Mouse (Mus musculus) midbrain, postnatal 0 days (tissue): ENCODE data around the gene Clstn2. TPM values are rescaled to one million over a fixed set of nuclear protein-coding genes. Genes with fewer than 3 reads are reported as not detected.

Experiments used
- ATAC-seq: fragments of 200-750 bp; cut with Nextera tagmentation; 2 replicates; pipeline ENCODE4 v1.8.0; 2017; ENCODE audit warnings: moderate number of reproducible peaks, mild to moderate bottlenecking, moderate TSS enrichment, moderate library complexity; ENCODE audit not compliant: low FRiP score
- DNase-seq: peaks from one replicate; pipeline ENCODE4 v3.0.0-alpha.2; 2015; ENCODE audit warnings: low spot score
- H3K27ac ChIP-seq: fragments of 300-500 bp; sonication (generic); 2 replicates; pipeline ENCODE4 v1.5.1; 2014; ENCODE audit warnings: low read depth, mild to moderate bottlenecking, low read length, mixed read lengths
- H3K27me3 ChIP-seq: fragments of 300-500 bp; sonication (generic); 2 replicates; pipeline ENCODE4 v1.6.1; 2014; ENCODE audit warnings: low read length, control low read depth, mixed read lengths; ENCODE audit not compliant: insufficient read depth
- H3K36me3 ChIP-seq: fragments of 300-500 bp; sonication (generic); 2 replicates; pipeline ENCODE4 v1.6.1; 2014; ENCODE audit warnings: low read length, control low read depth, mixed read lengths; ENCODE audit not compliant: insufficient read depth
- H3K4me1 ChIP-seq: fragments of 300-500 bp; sonication (generic); 2 replicates; pipeline ENCODE4 v1.6.1; 2014; ENCODE audit warnings: mild to moderate bottlenecking, control low read depth, antibody characterized with exemption, low read length, mixed read lengths; ENCODE audit not compliant: insufficient read depth
- H3K4me2 ChIP-seq: fragments of 300-500 bp; sonication (generic); 2 replicates; pipeline ENCODE4 v1.6.1; 2014; ENCODE audit warnings: low read depth, mild to moderate bottlenecking, low read length, mixed read lengths; ENCODE audit not compliant: poor library complexity, severe bottlenecking
- H3K4me3 ChIP-seq: fragments of 300-500 bp; sonication (generic); 2 replicates; pipeline ENCODE4 v1.5.1; 2014; ENCODE audit warnings: low read depth, mild to moderate bottlenecking, low read length, moderate library complexity
- H3K9ac ChIP-seq: fragments of 300-500 bp; sonication (generic); replicated peaks from 2 replicates; pipeline ENCODE4 v1.6.1; 2014; ENCODE audit warnings: mild to moderate bottlenecking, low read length, moderate library complexity, mixed read lengths; ENCODE audit not compliant: poor library complexity, severe bottlenecking
- H3K9me3 ChIP-seq: fragments of 300-500 bp; sonication (generic); 2 replicates; pipeline ENCODE4 v1.6.1; 2016; ENCODE audit warnings: low read length, control low read depth
- CTCF ChIP-seq: IDR thresholded peaks from 2 replicates; pipeline ENCODE4 v1.5.1; 2016; ENCODE audit warnings: antibody characterized with exemption, mild to moderate bottlenecking
- WGBS: fragments of 180-500 bp; shearing (Covaris S2); extraction: QIAGEN DNeasy Blood & Tissue Kit; methylation state at CpG from one replicate; pipeline ENCODE4 v1.1.7; 2014; 5-methylcytosine and 5-hydroxymethylcytosine counted together
- polyA plus RNA-seq: library from polyadenylated mRNA; unstranded; fragments of >200 nt; fragmentation: Nextera tagmentation; extraction: Ambion mirVana; gene quantifications from 2 replicates; pipeline ENCODE4 v1.2.1, GENCODE M21; 2015
- total RNA-seq: library from RNA; depleted of rRNA; stranded (reverse); fragments of >200 nt; gene quantifications from 2 replicates; pipeline ENCODE4 v1.2.3, GENCODE M21; 2014

Gene Clstn2
- total and polyA plus RNA-seq, 2 experiments from 2014 or later = 9.2 to 45.7 TPM

DNA sequence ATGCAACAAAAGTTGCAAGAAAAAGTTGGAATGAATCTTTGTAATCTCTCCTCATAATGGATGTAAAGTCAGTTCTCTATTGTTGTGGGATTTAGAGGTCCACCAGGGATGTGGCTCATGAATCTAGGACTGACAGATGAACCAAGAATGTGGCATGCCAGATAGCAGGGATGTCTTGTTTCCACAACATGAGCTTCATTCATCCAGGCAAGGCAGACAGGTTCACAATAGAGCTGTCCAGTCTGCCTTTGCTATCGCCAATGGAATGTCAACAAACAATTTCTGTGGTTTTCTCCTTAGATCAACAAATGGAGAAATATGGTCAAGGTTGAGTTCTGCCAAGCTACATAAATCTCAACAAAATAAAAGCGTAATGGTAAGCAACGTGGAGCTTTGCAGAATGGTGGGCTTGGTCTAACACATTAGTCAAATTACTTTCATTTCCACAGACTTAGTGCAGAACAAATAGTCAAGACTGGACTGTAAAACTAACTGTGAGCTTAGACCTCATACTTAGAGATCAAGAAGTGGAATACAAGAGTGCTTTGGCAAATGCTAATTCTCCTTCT, 520.6 kb downstream of the Clstn2 start:
- 80% methylated on average over 3 of the region's 3 CpGs for WGBS
- no peak overlapping the region for H3K9ac ChIP-seq

DNA sequence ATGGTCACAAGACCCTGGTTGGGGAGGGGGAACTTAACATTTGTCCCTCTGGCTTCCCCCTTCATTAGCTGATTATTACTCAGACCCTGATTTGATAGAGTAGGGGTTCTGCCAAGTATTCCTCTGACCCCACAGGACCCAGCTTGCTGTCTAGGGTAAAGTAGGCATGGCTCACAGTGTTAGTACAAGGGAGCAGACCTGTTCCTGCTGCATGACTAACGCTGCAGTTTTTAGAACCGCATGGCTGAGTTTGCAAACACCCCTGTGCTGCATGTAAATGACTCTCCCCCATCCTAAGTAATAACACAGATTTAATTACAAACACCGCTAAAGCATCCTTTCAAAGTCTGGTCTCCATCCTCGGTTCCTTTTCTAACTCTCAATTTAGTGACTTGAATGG, 531.6 kb downstream of the Clstn2 start:
- H3K9ac ChIP-seq = no peak overlapping the region
- no peak overlapping the region for H3K4me3 ChIP-seq
- WGBS = 64% methylated on average over 4 of the region's 4 CpGs
- ATAC-seq (no peak), DNase-seq (no peak)
- H3K4me2 ChIP-seq = no peak overlapping the region
- no peak for TF ChIP-seq CTCF
- no peaks in the 10 kb centered on the region for H3K9me3 ChIP-seq
- H3K27me3 ChIP-seq = no peaks in the 10 kb centered on the region
- no peaks in the 10 kb centered on the region for H3K36me3 ChIP-seq
- no peaks in the 10 kb centered on the region for H3K4me1 ChIP-seq
- no peak overlapping the region for H3K27ac ChIP-seq

More for the DNA sequence above, 520.6 kb downstream of the Clstn2 start:
- H3K4me2 ChIP-seq = no peak overlapping the region
- no peak for ATAC-seq
- H3K9me3 ChIP-seq = no peaks in the 10 kb centered on the region
- DNase-seq = no peak
- no peak for TF ChIP-seq CTCF
- no peaks in the 10 kb centered on the region for H3K36me3 ChIP-seq
- no peaks in the 10 kb centered on the region for H3K4me1 ChIP-seq
- H3K27ac ChIP-seq = no peak overlapping the region
- H3K4me3 ChIP-seq = no peak overlapping the region
- no peaks in the 10 kb centered on the region for H3K27me3 ChIP-seq

DNA sequence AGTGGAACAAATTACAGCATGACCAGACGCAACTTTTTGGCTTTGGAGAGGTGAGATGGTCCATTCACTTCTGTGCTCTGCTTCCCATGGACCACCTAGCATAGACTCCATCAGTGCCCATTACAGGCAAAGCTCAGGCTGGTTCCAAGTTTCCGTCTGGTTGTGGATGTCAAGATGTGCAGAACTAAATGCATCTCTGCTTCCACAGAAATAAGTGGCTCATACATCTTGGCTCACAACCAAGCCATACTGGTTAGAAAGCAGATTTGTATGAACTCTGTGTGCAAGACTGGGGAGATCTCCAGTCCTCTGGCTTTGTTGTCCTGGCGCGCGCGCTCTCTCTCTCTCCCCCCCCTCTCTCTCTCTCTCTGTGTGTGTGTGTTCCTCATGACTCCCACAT, 537.9 kb downstream of the Clstn2 start:
- peak; percentile 79 for DNase-seq
- 91% methylated on average over 6 of the region's 6 CpGs for WGBS
- H3K36me3 ChIP-seq = no peaks in the 10 kb centered on the region
- H3K4me3 ChIP-seq = no peak overlapping the region
- no peak overlapping the region for H3K27ac ChIP-seq
- no peaks in the 10 kb centered on the region for H3K4me1 ChIP-seq
- no peak overlapping the region for H3K4me2 ChIP-seq
- H3K9me3 ChIP-seq = no peaks in the 10 kb centered on the region
- H3K27me3 ChIP-seq = no peaks in the 10 kb centered on the region
- H3K9ac ChIP-seq = no peak overlapping the region
- TF ChIP-seq CTCF = no peak
- ATAC-seq = no peak

DNA sequence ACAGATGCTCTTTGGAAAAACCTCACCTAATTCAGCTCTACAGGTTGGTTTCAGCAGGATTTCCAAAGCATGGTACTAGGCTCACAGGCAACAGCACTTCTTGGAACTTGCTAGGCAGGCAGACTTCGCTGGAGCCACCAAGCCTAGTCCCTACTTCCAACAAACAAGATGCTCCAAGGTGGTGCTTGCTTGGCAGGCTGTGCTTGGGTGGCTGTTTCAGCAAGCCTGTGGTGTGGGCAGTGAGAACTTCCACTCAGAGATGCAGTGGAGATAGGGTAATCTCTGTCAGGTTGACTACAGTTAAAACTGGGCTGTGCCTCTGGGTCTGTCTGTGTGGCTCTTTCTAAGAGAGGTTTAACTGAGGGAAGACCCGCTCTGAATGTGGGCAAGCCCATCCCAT, 541.4 kb downstream of the Clstn2 start:
- H3K4me3 ChIP-seq = no peak overlapping the region
- no peak for TF ChIP-seq CTCF
- no peaks in the 10 kb centered on the region for H3K4me1 ChIP-seq
- H3K9ac ChIP-seq = no peak overlapping the region
- DNase-seq (no peak), ATAC-seq (no peak)
- H3K27ac ChIP-seq = no peak overlapping the region
- no peaks in the 10 kb centered on the region for H3K36me3 ChIP-seq
- H3K27me3 ChIP-seq = no peaks in the 10 kb centered on the region
- 83% methylated on average over 2 of the region's 2 CpGs for WGBS
- H3K9me3 ChIP-seq = no peaks in the 10 kb centered on the region
- H3K4me2 ChIP-seq = no peak overlapping the region

DNA sequence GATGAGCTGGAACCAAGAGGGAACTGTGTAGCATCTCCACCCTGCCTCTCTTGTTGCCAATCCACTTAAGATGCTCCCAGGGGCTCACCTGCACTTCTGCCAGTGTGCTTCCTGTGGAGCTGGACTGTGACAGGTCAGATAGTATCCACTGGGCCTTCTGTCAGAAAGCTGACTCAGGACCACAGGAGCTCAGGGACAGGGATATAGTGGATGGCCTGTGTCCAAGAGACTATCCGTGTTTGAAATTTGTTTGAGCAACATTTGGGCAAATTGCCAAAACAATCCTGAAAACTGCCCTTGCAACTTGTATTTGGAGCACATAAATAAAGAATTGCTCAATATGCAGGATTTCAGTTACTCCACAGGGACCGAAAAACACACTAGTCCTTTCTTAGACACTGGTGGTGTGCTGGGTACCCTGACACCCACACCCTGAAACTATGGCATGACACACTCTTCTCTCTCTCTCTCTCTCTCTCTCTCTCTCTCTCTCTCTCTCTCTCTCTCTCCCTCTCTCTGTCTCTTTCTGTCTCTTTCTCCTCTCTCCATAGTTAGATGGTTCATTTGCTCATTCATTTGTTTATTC, 542.3 kb downstream of the Clstn2 start:
- Histone ChIP-seq H3K27ac (no peak overlapping the region), H3K4me1 (no peaks in the 10 kb centered on the region), H3K9ac (no peak overlapping the region), H3K9me3 (no peaks in the 10 kb centered on the region), H3K36me3 (no peaks in the 10 kb centered on the region), H3K27me3 (no peaks in the 10 kb centered on the region), H3K4me2 (no peak overlapping the region), H3K4me3 (no peak overlapping the region)
- DNase-seq (peak; percentile 73), ATAC-seq (no peak)
- TF ChIP-seq CTCF = no peak
- 66% methylated on average over 2 of the region's 2 CpGs for WGBS

DNA sequence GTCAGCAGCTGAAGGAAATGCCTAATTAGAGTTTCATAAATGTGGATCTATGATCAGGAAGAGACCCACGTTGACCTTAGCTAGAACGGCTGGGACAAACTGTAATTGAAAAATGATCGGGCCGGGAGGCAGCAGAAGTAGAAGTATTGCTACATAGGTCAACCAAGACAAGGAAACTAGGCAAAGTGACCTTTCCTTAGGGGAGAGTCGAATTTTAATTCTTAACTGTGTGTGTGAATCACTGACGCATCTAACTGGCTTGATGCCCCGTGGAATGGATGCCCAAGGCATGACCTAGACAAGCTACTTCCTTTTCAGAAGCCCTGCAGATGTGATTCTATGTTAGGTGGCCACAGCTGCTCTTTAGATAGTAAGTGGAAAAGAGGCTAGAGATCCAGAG, 546.2 kb downstream of the Clstn2 start:
- Histone ChIP-seq H3K27me3 (no peaks in the 10 kb centered on the region), H3K27ac (no peak overlapping the region), H3K4me1 (no peaks in the 10 kb centered on the region), H3K9ac (no peak overlapping the region), H3K4me3 (no peak overlapping the region), H3K36me3 (no peaks in the 10 kb centered on the region), H3K9me3 (no peaks in the 10 kb centered on the region), H3K4me2 (no peak overlapping the region)
- DNase-seq = no peak
- TF ChIP-seq CTCF = no peak
- WGBS = 84% methylated on average over 7 of the region's 7 CpGs
- no peak for ATAC-seq
